Mouse (Mus musculus) heart, adult 11 months (tissue): ENCODE measurements around the gene Traf4.

Experiments used
- DNase-seq: peaks from one replicate; pipeline ENCODE4 v3.0.0; 2022

Gene Traf4

DNA sequence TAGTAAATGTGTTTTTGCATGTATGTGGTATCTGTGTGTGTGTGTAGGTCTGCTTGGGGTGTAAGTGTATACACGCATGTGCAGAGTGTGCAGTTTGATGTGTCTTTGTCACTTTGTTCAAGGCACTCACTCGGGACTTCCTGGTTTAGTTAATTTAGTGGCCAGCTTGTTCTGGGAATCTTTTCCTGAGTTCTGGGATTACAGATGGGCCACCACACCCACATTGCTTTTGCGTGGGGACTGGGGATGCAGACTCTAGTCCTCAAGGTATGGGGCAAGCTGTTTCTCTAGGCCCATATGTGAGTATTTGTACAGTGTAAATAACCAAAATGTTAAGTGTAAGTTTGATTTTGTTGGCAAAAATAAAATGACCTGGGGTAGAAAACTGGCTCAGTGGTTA is 31.0 kb downstream of the Traf4 start:
- peak; percentile 85 for DNase-seq

DNA sequence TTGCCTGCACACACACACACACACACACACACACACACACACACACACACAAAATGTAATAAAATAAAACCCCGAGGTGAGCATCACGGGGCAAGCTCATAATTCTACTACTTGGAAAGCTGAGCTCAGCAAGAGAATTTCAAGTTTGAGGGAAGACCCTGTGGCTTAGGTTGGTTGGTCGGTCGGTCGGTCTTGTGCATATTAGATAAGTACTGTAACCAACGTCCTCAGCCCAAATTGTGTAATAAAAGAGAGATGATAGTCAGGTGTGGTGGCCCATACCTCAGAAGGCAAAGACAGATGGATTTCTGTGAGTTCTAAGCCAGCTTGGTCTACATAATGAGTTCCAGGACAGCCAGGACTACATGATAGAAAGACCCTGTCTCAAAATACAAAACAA is 31.5 kb downstream of the Traf4 start:
- no peak for DNase-seq

DNA sequence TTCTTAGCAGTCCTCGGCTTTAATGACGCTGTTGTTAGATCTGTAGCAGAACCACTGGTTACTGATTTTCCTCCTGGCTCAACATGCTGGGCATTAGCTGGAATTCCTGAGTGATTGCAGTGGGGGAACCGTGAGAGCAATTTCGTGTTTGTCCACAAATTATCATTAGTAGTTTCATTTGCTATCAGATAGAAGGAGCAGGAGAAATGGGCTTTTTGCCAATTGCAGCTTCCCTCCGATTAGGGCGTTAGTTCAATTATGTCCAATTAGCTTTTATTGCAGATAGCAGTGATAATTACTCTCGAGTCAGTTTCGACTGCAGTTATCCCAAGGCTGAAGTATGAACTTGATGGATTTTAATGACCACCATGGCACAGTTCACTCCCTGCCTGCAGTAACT is 35.9 kb downstream of the Traf4 start:
- DNase-seq = no peak

DNA sequence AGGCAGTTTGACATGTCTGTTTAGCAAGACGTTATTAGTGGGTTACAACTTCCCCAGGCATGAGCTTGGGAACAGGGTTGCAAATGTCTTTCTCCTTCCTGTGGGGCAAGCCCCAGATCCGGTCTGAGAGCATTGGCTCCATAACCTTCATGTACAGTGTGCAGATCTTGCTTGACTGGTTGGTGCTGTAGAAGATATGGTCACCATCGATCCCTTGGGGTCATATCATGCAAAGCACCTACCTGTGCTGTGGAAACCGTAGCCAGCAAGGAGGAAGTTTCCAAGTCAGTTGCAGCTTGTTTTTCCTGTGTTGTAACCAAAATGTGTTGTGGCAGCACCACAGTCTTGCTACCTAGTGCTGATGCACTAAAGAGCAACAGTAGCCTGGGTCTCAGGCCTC is 38.6 kb downstream of the Traf4 start:
- peak; percentile 83 for DNase-seq

DNA sequence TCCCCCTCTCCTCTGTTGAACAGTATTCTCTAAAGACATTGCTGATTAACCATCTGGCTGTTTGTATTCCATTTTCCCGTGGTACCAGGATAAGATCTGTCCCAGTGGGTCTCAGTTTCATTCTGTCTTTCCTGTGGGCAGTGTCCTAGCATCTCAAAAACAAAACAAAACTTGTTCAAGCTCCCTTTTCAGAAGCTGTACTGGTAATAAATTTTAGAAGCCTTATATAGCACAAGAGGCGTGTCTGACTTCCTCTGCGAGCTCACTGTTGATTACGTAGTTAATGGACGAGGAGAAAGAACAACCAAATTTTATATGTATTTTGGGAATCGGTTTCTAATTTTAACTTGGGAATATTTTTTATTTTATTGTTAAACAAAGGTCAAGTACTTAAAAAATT is 39.7 kb downstream of the Traf4 start:
- DNase-seq = no peak

DNA sequence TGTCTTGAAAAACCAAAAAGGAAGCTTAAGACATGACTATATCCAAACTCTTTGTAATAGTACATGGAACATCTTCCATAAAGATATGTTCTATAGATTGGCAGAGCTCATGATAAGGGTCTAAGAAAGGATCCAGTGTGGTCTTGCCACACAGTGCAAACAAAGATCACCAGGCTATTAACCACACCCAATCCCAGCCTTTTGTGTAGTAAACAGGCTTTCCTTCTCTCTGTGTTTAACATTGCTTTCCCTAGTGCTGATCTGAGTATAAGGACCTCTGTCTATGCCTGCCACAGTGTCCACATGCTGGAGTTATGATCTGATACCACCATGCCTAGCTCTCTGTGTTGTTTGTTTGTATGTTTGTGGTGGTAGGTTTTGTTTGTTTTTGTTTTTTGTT is 41.6 kb downstream of the Traf4 start:
- no peak for DNase-seq

DNA sequence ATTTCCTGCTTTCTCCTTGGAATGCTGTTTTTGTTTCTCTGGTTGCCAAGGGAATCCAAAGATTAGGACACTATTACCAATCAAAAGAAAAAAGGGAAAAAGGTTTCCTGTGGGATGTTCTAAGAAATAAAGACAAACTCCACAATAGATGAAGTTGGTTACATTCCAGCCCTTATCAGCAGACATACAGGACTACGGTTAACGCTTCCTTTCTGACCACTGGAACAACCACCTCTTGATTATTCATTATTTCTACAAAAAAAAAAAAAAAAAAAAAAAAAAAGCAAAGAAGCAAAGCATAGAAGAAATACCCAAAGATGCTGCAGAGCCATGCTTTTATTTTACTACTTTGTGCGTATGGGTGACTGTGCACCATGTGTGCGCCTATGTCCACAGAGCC is 42.6 kb downstream of the Traf4 start:
- no peak for DNase-seq

DNA sequence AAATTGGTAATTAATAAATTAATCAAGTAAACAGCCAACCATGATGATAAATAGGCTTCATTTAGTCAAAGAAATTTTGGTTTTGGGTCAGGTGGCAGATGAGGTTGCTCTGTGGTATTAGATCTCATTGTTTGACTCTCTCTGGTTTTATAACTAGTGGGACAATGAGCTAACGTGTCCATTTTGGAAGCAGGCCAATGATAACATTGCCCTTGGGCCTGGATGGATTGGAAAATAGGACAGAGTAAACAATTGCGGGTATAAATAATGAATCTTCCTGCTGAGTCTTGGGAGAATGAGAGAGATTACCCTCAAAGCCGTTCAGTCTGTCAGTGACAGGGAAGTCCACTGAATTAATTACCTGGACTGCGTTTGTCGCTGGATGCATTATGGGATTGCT is 44.2 kb downstream of the Traf4 start:
- peak; percentile 97 for DNase-seq

DNA sequence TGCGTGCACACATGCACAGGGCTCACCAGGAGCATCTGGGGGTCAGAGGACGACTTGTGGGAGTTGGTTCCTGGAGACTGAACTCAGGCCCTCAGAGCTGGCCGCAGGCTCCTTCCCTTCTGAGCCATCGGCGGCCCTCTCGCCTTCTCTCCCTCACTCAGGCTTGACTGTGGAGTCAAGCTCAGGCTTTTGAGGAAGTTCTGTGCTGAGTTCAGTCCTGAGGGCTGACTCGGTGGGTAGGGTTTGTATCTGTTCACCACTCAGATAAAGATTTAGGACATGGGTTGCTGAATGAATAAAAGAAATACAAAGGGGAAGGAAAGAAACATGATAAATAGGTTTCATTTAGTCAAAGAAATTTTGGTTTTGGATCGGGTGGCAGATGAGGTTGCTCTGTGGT is 45.5 kb downstream of the Traf4 start:
- no peak for DNase-seq

DNA sequence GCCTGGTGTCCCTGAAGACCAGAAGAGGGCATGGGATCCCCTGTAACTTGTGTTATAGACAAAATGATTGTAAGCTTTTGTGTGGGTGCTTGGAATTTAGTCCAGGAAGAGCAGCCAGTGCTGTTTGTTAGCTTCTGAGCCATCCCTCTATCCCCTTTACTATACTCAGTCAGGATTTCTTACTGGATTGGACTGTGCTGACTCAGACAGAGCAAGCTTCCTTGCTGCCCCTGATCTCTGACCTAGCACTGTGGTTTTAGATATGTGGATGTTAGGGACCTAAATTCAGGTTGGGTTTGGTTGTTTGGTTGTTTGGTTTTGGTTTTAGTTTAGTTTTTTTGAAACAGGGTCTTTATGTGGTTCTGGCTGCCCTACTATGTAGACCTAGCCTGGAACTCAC is 46.9 kb downstream of the Traf4 start:
- no peak for DNase-seq

DNA sequence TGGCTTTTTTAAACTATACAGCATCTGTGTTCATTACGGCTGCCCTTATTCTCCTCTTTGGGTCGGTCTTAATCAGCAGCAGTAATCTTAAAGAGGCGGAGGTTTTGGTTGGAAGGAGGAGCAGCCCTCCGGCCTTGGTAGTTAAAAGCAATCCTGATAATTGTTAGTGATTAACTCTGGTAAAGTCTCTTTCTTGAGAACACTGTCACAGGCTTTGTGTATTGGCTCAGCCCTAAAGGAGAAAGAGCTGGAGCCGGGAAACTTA is 49.3 kb downstream of the Traf4 start:
- no peak for DNase-seq

DNA sequence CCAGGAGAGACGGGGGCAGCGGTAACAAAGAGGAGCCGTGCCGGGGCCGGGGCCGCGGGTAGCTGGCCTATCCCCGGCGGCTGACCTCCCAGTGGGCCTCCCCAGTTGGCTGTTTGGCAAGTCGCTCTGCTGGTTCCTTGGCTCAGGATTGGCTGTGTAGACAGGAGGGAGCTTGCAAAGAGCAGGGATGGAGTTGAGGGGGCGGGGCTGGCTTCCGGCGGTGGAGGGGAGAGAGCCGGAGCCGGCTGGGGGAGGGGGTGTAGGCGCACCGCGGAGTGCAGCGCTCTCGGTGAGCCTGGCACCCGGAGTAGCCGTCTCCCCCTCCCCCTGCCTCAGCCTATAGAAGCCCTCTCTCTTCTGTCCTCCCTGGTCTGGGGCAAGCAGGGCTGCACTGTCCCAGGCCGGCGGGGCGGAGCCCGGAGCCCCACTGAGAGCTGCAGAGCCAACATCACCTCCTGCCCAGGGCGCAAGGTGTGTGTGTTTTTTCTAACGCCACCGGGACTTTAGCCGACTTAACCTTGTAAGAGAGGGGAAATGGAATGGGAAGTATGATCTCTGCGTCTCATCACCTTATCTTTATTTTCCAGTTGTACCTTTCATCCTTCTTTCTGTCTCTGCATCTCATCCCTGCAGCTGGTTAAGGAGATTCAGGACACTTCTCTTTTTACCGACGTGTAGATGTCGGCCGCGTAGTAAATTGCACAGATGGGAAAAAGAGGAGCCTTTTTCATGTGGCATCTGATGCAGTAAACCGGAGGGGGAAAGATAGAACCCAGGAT is 49.8 kb downstream of the Traf4 start:
- peak; percentile 100 for DNase-seq

DNA sequence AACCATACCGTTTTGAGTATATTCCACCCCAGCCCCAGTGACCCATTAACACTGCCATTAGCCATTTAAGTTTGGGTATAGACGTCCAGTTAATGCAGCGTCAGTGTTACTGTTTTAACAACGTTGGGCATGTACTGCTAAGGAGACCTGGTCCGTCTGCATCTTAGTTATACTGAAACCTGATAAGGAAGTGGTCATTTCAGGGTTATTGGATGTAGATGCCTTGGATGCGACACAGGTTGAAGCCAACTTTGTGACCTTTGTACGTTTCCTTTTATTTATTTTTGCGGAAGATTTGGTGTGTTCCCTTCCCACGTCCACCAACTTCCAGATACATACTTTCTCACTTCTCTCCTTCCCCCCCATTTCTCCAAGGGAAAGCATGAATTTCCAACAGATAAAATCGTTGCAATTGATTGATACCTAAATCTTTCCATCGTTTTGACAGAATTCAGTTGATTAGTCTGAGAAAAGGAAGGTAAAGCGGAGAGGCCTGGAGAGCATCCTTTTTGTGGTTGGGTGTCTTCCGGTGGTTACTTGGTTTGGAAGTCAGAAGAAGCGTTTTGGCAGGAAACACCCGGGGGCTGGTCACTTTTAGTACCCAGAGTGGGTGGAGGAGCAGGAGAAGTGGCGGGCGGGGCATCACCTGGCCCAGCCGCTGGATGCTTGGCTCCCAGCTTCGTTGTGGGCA is 50.6 kb downstream of the Traf4 start:
- no peak for DNase-seq

DNA sequence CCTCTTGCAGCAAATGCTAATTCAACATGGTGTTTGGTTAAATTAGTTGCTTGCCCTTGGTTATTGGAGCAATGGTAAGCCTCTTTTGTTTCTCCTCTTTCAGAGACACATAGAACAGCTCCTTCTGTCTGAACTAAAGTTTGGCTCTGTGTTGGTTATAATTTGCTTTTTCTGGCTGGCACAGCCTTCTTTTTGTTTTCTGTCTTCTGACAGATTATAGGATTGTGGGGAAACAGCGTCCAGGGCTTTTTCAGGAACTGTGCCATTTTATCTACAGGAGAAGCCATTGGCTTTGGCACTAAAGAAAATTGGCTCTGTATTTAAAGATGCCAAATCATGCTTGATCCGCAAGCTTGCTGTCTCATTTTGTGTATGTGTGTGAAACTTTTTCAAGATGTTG is 51.8 kb downstream of the Traf4 start:
- DNase-seq = no peak
